9 mouse cellular contexts compared by ENCODE assay signal in genomic region chr2:26575378-26575777, GRCm38 (mm10). TPM values are rescaled to one million over a fixed set of nuclear protein-coding genes. Genes with fewer than 3 reads are reported as not detected.
DNase-seq lines count a peak whose midpoint lies in the region; ATAC-seq and TF ChIP-seq lines count a peak whose summit lies in the region.
"Had no signal": no experiment of that assay in that cellular context is flagged by ENCODE, and none has a peak within 500 bp of the region (broad histone marks: within the 10 kb centered on the region; RNA-seq: fewer than 3 reads in every experiment).

No protein-coding gene starts in this region.

- H3K4me2 ChIP-seq in heart, embryonic 15.5 days: 0 out of 2 replicates have a peak overlapping the region, but pooled peaks have one; percentile 11
- H3K4me2 ChIP-seq in liver, embryonic 13.5 days: peak overlapping the region; percentile 64

- no peak for DNase-seq in heart, adult 11 months
- no peak for DNase-seq in left cerebral cortex, adult 2 months (ENCODE audit: extremely low spot score in 1 of 2, low spot score in 2 of 2)
- DNase-seq in left cerebral cortex, adult 9 months (ENCODE audit: low spot score in 2 of 2): no peak
- no peak for DNase-seq in liver, embryonic 13.5 days
- DNase-seq in ovary, postnatal 10 days (ENCODE audit: low spot score): no peak
- DNase-seq: cerebellum, postnatal 14 days had no signal

- no peak overlapping the region for H3K9ac ChIP-seq in heart, embryonic 15.5 days
- peak overlapping the region; percentile 67 for H3K9ac ChIP-seq in liver, embryonic 13.5 days

- H3K27me3 ChIP-seq in heart, embryonic 15.5 days: no peaks in the 10 kb centered on the region
- no peaks in the 10 kb centered on the region for H3K27me3 ChIP-seq in liver, embryonic 13.5 days
- H3K27me3 ChIP-seq: CH12.LX had no signal

- no peak overlapping the region for H3K4me3 ChIP-seq in heart, embryonic 15.5 days
- H3K4me3 ChIP-seq in left cerebral cortex, adult 2 months: no peak overlapping the region
- H3K4me3 ChIP-seq in cortical plate, adult 2 months (ENCODE audit: insufficient read depth, low read length): no peak overlapping the region
- peak overlapping the region; percentile 41 for H3K4me3 ChIP-seq in liver, embryonic 13.5 days (replicated peaks)

- peak overlapping the region; percentile 78 for H3K27ac ChIP-seq in heart, embryonic 15.5 days
- peak overlapping the region; percentile 69; the same call in 1 of the 2 replicates for H3K27ac ChIP-seq in left cerebral cortex, adult 2 months
- 0 out of 2 replicates have a peak overlapping the region, but pooled peaks have one; percentile 78 for H3K27ac ChIP-seq in cortical plate, adult 2 months (ENCODE audit: insufficient read depth, low read length)
- peak overlapping the region; percentile 87 for H3K27ac ChIP-seq in liver, embryonic 13.5 days

- H3K9me3 ChIP-seq in heart, embryonic 15.5 days (replicated peaks): no peaks in the 10 kb centered on the region
- H3K9me3 ChIP-seq in liver, embryonic 13.5 days (replicated peaks): no peaks in the 10 kb centered on the region

- H3K4me1 ChIP-seq in heart, embryonic 15.5 days (replicated peaks): peaks cover 67% of the 10 kb centered on the region
- H3K4me1 ChIP-seq in cortical plate, adult 2 months (ENCODE audit: control insufficient read depth, insufficient read depth, low read length): peaks cover 5% of the 10 kb centered on the region
- peaks cover 95% of the 10 kb centered on the region for H3K4me1 ChIP-seq in liver, embryonic 13.5 days (replicated peaks)

- intact Hi-C loops in left cerebral cortex, adult 2 months (cut with DNase I): no loop called here

- ATAC-seq in heart, embryonic 15.5 days (replicated peaks; ENCODE audit: insufficient number of reproducible peaks, insufficient read depth, low FRiP score, low read depth): no peak
- ATAC-seq in liver, embryonic 13.5 days (ENCODE audit: low read depth): peak; percentile 51

- WGBS in heart, embryonic 15.5 days: 78% methylated on average over 1 of the region's 1 CpGs
- WGBS in liver, embryonic 13.5 days (ENCODE audit: insufficient replicate concordance): 33% methylated on average over 1 of the region's 1 CpGs

- H3K36me3 ChIP-seq in heart, embryonic 15.5 days: no peaks in the 10 kb centered on the region
- H3K36me3 ChIP-seq in liver, embryonic 13.5 days: no peaks in the 10 kb centered on the region

- TF ChIP-seq CTCF in left cerebral cortex, adult 2 months (IDR thresholded peaks at IDR 0.05): no peak
- no peak for TF ChIP-seq CTCF in cortical plate, adult 2 months (IDR thresholded peaks at IDR 0.05; ENCODE audit: extremely low read depth, insufficient read depth, low read length)

- TF ChIP-seq POLR2A in cortical plate, adult 2 months (IDR thresholded peaks at IDR 0.05; ENCODE audit: extremely low read depth, insufficient read depth, low read length): no peak

RNA-seq across cellular contexts. Expression of gene Egfl7, which starts 4.4 kb away (rescaled TPM):
- polyA plus RNA-seq in heart, embryonic 15.5 days (2015; fragmentation: Nextera tagmentation; extraction: Ambion mirVana): 159 and 197 TPM in 2 replicates
- 10 to 100 TPM; 62.4 to 67.4 TPM for total RNA-seq in left cerebral cortex, adult 2 months (2021)
- polyA plus RNA-seq in cortical plate, adult 2 months (2012; rRNA removed): 137 and 145 TPM in 2 replicates
- 69.4 and 79.4 TPM in 2 replicates for polyA plus RNA-seq in liver, embryonic 13.5 days (2015; fragmentation: Nextera tagmentation; extraction: Ambion mirVana)

RNA-seq across cellular contexts. Expression of gene Gm20532, which starts 11.1 kb away (rescaled TPM):
- polyA plus RNA-seq in heart, embryonic 15.5 days (2015; fragmentation: Nextera tagmentation; extraction: Ambion mirVana): not detected in 2 replicates
- not detected for total RNA-seq in left cerebral cortex, adult 2 months (2021)
- polyA plus RNA-seq in cortical plate, adult 2 months (2012; rRNA removed): not detected in 2 replicates
- polyA plus RNA-seq in liver, embryonic 13.5 days (2015; fragmentation: Nextera tagmentation; extraction: Ambion mirVana): not detected in 2 replicates
- total RNA-seq: CH12.LX had no signal

RNA-seq across cellular contexts. Expression of gene Agpat2, which starts 28.8 kb away (rescaled TPM):
- polyA plus RNA-seq in heart, embryonic 15.5 days (2015; fragmentation: Nextera tagmentation; extraction: Ambion mirVana): 19.9 and 26.3 TPM in 2 replicates
- 1 to 10 TPM; 1.3 to 1.8 TPM for total RNA-seq in left cerebral cortex, adult 2 months (2021)
- polyA plus RNA-seq in cortical plate, adult 2 months (2012; rRNA removed): 2.3 TPM in 2 replicates
- 30.9 and 32.7 TPM in 2 replicates for polyA plus RNA-seq in liver, embryonic 13.5 days (2015; fragmentation: Nextera tagmentation; extraction: Ambion mirVana)

RNA-seq across cellular contexts. Expression of gene Fam69b, which starts 52.9 kb away (rescaled TPM):
- 12.2 and 18.0 TPM in 2 replicates for polyA plus RNA-seq in heart, embryonic 15.5 days (2015; fragmentation: Nextera tagmentation; extraction: Ambion mirVana)
- total RNA-seq in left cerebral cortex, adult 2 months (2021): 10 to 100 TPM; 72.4 to 78.9 TPM
- 88.8 and 95.7 TPM in 2 replicates for polyA plus RNA-seq in cortical plate, adult 2 months (2012; rRNA removed)
- 2.1 and 2.3 TPM in 2 replicates for polyA plus RNA-seq in liver, embryonic 13.5 days (2015; fragmentation: Nextera tagmentation; extraction: Ambion mirVana)

RNA-seq across cellular contexts. Expression of gene Notch1, which starts 58.9 kb away (rescaled TPM):
- 10.8 and 24.2 TPM in 2 replicates for polyA plus RNA-seq in heart, embryonic 15.5 days (2015; fragmentation: Nextera tagmentation; extraction: Ambion mirVana)
- total RNA-seq in left cerebral cortex, adult 2 months (2021): 10 to 100 TPM; 23.8 to 23.9 TPM
- polyA plus RNA-seq in cortical plate, adult 2 months (2012; rRNA removed): 10.9 and 11.1 TPM in 2 replicates
- 1.5 and 1.6 TPM in 2 replicates for polyA plus RNA-seq in liver, embryonic 13.5 days (2015; fragmentation: Nextera tagmentation; extraction: Ambion mirVana)
